Mouse (Mus musculus): ENCODE data around the gene Ndufb3. TPM values are rescaled to one million over a fixed set of nuclear protein-coding genes. Genes with fewer than 3 reads are reported as not detected.
"Not testable (repeated sequence)": the region's sequence is repeated elsewhere in the genome, so short reads cannot be mapped to it uniquely, and the experiment has no call there.

The Ndufb3 gene
- 134 and 157 TPM in 2 replicates for polyA plus RNA-seq (2015; fragmentation: Nextera tagmentation; extraction: Ambion mirVana)

DNA sequence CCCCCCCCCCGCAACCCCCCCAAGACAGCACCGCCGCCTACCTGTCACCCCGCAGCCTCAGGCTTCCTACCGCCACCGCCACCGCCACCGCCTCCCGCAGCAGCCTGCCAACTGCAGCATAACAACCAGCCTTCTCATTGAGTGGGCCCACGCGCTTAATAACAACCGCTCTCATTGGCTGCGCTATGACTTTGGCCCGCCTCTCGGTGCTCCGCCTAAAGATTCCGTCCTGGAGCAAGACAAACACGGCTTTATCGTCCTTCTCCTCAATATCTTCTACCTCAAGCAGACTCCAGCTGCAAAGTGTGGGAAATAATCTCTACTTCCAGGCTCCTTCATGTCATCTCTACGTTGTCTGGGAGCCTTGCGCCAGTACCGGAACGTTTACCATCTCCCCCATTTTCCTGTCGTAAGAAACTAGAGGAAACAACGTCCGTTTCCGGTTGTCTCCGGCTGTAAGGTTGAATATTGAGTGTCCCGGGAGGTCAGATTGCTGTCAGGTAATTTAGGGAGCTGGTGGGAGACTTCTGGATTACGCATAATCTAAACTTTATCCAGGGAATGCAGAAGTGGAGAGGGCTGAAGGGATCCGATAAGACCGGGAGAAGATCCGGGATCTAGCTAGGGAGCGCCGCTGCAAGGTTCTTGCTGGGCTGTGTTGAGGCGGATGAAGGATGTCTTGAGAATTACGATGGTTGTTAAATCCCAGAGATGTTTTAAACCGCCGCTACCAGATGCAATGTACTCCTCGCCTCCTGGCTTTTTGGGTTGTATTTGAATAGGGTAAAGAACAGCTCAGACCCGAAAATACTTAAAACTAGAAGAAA, at the start of gene Ndufb3, which contains the start of gene Fam126b:
Gene Ndufb3, plus strand, starts transcription at position 214 of the 827 bp plus-strand sequence.
Gene Fam126b, minus strand, starts transcription at position 153 of the 827 bp plus-strand sequence.
- Histone ChIP-seq H3K4me3 (peak within 1 kb of the TSS; percentile 76), H3K27me3 (no peaks in the 10 kb centered on the region), H3K9ac (peak within 1 kb of the TSS; percentile 74), H3K4me2 (peak within 1 kb of the TSS; percentile 59), H3K27ac (peak within 1 kb of the TSS; percentile 86), H3K36me3 (peaks cover 6% of the 10 kb centered on the region; the same call in 1 of the 2 replicates), H3K4me1 (peaks cover 16% of the 10 kb centered on the region), H3K9me3 (no peaks in the 10 kb centered on the region)
- ATAC-seq (ENCODE audit: insufficient number of reproducible peaks, low FRiP score, low TSS enrichment, low read depth) = peak; percentile 94
- under 1% methylated on average over 41 of the region's 41 CpGs for WGBS

DNA sequence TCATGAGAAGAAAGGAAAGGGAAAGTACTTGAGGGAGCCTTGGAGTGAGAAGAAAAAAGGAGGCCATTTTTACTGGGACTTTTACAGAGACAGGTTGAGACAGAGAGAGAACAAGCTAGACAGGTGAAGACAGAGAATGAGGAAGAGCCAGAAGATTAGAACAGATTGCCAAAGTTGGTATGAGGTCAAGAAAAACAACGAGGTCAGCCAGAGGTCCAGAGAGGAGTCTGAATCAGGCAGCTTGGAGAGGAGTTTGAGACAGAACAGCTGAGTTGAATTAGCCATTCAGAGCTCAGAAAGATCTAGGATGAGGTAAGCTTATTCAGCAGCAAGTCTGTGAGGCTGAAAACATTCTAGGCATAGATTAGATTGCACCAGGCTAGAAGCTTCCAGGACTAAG, 44.8 kb upstream of the Ndufb3 start:
- Histone ChIP-seq H3K27ac (no peak overlapping the region), H3K4me1 (no peaks in the 10 kb centered on the region), H3K27me3 (no peaks in the 10 kb centered on the region), H3K9ac (no peak overlapping the region), H3K4me2 (no peak overlapping the region), H3K36me3 (peaks cover 48% of the 10 kb centered on the region), H3K9me3 (no peaks in the 10 kb centered on the region), H3K4me3 (no peak overlapping the region)
- 73% methylated on average over 1 of the region's 1 CpGs for WGBS
- no peak for ATAC-seq (ENCODE audit: insufficient number of reproducible peaks, low FRiP score, low TSS enrichment, low read depth)

DNA sequence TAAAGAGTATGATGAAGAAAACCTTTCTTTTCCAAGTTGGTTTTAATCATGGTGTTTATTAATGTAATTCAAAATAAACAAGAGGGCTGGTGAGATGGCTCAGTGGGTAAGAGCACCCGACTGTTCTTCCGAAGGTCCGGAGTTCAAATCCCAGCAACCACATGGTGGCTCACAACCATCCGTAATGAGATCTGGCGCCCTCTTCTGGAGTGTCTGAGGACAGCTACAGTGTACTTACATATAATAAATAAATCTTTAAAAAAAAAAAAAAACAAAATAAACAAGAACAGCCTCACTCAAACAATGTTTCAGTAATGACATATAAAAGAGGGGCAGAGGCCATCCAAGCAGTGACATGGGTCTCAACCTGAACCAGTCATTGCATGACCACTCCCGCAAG, 25.8 kb upstream of the Ndufb3 start:
- H3K36me3 ChIP-seq = peaks cover 15% of the 10 kb centered on the region
- ATAC-seq (ENCODE audit: insufficient number of reproducible peaks, low FRiP score, low TSS enrichment, low read depth); H3K4me3 ChIP-seq; H3K4me2 ChIP-seq; H3K27ac ChIP-seq; H3K4me1 ChIP-seq; H3K9me3 ChIP-seq; H3K9ac ChIP-seq; H3K27me3 ChIP-seq: not testable (repeated sequence)
- WGBS = 92% methylated on average over 6 of the region's 6 CpGs

DNA sequence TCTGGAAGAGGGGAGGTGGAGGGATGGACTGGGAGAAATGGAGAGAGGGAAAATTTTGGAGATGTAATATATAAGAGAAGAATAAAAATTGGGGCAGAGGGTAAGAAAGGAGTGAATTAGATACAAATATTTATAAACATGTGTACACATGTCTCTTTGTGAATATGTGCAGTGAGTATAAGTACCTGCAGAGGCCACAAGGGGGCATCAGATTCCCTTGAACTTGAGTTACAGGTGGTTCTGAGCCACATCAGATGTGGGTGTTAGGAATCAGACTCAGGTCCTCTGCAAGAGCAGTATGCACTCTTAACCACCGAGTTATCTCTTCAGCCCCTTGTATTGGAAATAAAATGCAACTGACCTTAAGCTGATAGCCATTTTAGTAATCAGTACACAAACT, 23.7 kb upstream of the Ndufb3 start:
- peaks cover 11% of the 10 kb centered on the region; the same call in 1 of the 2 replicates for H3K36me3 ChIP-seq
- H3K27me3 ChIP-seq = no peaks in the 10 kb centered on the region
- H3K9ac ChIP-seq = no peak overlapping the region
- no peak overlapping the region for H3K27ac ChIP-seq
- no peak for ATAC-seq (ENCODE audit: insufficient number of reproducible peaks, low FRiP score, low TSS enrichment, low read depth)
- no peak overlapping the region for H3K4me2 ChIP-seq
- no peak overlapping the region for H3K4me3 ChIP-seq
- no peaks in the 10 kb centered on the region for H3K9me3 ChIP-seq
- 94% methylated on average over 1 of the region's 1 CpGs for WGBS
- H3K4me1 ChIP-seq = no peaks in the 10 kb centered on the region

DNA sequence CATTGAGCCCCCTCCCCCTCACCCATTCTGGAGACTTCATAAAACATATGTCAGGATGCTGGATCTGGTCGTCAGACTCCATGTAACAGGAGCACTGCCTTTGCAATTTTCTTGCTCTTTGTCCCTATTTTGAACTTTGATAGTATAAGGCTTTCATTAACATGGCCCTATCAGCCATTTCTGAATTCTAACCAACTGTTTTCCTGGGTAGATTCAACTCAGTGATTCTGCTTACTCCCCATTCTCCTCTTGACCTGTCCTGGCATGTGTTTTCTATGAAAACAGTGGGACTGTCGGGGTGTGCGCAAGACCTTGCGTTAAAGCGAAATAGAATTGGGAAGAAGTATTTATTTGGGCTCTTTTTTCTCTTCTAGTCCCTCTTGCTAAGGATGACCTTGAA, 21.2 kb upstream of the Ndufb3 start:
- Histone ChIP-seq H3K4me3 (no peak overlapping the region), H3K27me3 (no peaks in the 10 kb centered on the region), H3K9ac (no peak overlapping the region), H3K9me3 (no peaks in the 10 kb centered on the region), H3K4me1 (no peaks in the 10 kb centered on the region), H3K36me3 (peaks cover 10% of the 10 kb centered on the region; the same call in 1 of the 2 replicates), H3K27ac (no peak overlapping the region), H3K4me2 (no peak overlapping the region)
- no peak for ATAC-seq (ENCODE audit: insufficient number of reproducible peaks, low FRiP score, low TSS enrichment, low read depth)
- WGBS = 88% methylated on average over 5 of the region's 5 CpGs

DNA sequence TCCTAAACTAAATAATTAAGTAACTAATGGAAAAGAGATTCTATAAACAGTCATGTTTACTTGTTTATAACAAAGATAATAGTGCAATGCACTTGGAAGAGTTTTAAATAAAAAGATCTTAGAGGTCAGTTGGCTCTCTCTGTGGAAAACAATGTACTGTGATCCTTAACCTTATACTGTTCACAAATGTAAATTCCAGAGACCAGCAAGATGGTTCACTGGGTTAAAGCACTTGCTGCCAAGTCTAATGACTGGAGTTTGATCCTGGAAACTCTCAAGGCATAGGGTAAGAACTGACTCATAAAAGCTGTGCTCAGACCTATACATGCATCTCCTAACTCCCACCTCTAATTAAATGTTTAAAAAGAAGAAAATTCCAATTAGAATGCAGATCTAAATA, 19.6 kb upstream of the Ndufb3 start:
- no peak for ATAC-seq (ENCODE audit: insufficient number of reproducible peaks, low FRiP score, low TSS enrichment, low read depth)
- no peaks in the 10 kb centered on the region for H3K27me3 ChIP-seq
- H3K36me3 ChIP-seq = 0 out of 2 replicates have a peak, but pooled peaks cover 7% of the 10 kb centered on the region
- H3K4me2 ChIP-seq = no peak overlapping the region
- H3K4me1 ChIP-seq = no peaks in the 10 kb centered on the region
- H3K9me3 ChIP-seq = no peaks in the 10 kb centered on the region
- no peak overlapping the region for H3K27ac ChIP-seq
- no peak overlapping the region for H3K9ac ChIP-seq
- H3K4me3 ChIP-seq = no peak overlapping the region

DNA sequence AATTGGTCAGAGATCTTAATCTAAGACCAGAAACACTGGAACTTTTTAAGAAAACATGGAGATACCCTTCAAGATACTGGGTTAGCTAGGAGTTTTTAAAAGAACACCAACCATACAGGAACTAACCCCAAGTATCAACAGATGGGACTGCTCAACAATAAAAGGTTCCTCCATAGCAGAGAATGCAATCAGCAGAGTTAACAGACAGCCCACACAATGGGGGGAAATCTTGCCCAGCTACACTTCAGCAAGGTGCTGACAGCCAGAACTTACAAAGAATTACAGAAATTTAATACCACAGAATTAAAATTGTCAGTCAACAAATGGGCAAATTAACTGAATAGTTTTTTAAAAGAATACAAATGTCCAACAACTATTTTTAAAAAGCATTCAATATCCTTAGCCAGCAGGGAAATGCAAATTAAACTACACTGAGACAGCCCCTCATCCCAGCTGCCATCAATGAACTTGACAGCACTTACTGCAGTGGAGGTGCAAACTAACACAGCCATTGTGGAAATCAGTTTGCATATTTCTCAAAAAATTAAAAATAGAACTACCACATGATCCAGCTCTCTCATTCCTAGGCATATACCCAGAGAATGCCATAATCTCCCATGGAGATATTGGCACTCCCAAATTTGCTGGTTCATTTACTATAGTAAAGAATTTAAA, 17.6 kb upstream of the Ndufb3 start:
- H3K27me3 ChIP-seq = no peaks in the 10 kb centered on the region
- no peak for ATAC-seq (ENCODE audit: insufficient number of reproducible peaks, low FRiP score, low TSS enrichment, low read depth)
- H3K9ac ChIP-seq = no peak overlapping the region
- no peaks in the 10 kb centered on the region for H3K4me1 ChIP-seq
- H3K4me2 ChIP-seq = no peak overlapping the region
- H3K9me3 ChIP-seq = no peaks in the 10 kb centered on the region
- H3K4me3 ChIP-seq = no peak overlapping the region
- 0 out of 2 replicates have a peak, but pooled peaks cover 3% of the 10 kb centered on the region for H3K36me3 ChIP-seq
- no peak overlapping the region for H3K27ac ChIP-seq

DNA sequence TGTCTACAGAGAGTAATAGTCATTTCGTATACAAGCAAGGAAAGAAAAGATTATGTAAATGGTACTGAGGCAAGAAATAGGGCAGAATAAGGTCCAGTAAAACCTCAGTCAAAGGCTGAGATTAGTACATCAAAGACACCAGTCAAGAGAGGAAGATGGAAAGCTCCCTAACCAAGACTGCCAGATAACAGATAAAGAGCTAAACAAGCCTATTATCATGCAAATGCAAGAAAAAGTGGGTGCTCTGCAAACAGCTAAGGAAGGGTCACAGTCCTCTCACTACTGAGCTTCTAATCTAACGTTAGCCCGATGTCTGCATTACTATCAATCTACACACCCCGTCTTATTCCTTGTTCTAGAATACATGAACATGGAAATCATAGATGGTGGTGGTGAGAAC, 15.7 kb upstream of the Ndufb3 start:
- H3K36me3 ChIP-seq = no peaks in the 10 kb centered on the region
- H3K9me3 ChIP-seq = no peaks in the 10 kb centered on the region
- no peak for ATAC-seq (ENCODE audit: insufficient number of reproducible peaks, low FRiP score, low TSS enrichment, low read depth)
- no peak overlapping the region for H3K4me2 ChIP-seq
- no peak overlapping the region for H3K27ac ChIP-seq
- H3K9ac ChIP-seq = no peak overlapping the region
- H3K4me3 ChIP-seq = no peak overlapping the region
- H3K4me1 ChIP-seq = no peaks in the 10 kb centered on the region
- H3K27me3 ChIP-seq = no peaks in the 10 kb centered on the region
- 47% methylated on average over 4 of the region's 4 CpGs for WGBS

DNA sequence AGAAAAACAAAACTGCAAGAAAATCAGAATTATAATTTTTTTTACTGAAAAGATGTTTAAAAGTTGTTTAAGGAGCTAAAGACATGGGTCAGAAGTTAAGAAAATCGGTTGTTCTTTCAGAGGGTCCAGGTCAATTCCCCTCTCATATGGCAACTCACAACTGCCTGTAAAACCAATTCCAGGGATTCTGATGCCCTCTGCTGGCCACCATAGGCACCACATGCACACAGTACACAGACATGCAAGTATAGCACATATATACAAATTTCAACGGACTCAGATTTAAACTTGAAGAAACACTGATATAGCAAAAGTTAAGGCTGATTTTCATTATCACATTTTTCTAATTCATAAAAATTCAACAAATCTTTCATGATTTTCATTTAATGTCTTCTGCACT, 7.0 kb upstream of the Ndufb3 start:
- Histone ChIP-seq H3K9ac (no peak overlapping the region), H3K27ac (no peak overlapping the region), H3K36me3 (no peaks in the 10 kb centered on the region), H3K4me3 (no peak overlapping the region), H3K4me1 (peaks cover 6% of the 10 kb centered on the region), H3K27me3 (no peaks in the 10 kb centered on the region), H3K9me3 (no peaks in the 10 kb centered on the region), H3K4me2 (no peak overlapping the region)
- no peak for ATAC-seq (ENCODE audit: insufficient number of reproducible peaks, low FRiP score, low TSS enrichment, low read depth)
- WGBS = 89% methylated on average over 2 of the region's 2 CpGs

DNA sequence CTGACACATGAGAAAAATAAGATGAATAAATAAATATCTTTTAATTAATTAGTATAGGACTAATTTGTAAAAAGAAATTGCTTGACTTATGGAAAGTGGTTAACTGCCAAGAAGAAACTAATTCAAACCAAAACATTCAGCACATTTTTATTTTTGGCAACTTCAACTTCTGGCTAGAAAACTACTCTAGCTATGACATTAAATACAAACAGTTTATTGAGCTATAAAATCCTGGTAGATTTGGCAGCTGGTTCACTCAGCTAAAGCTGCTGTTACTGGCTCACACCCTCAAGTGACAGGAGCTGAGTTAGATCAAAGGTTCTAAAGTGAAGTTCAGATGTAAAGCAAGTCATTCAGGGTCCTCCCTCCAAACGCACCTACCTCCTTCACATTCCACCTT, 3.6 kb upstream of the Ndufb3 start:
- 35% methylated on average over 1 of the region's 1 CpGs for WGBS
- Histone ChIP-seq H3K4me2 (no peak overlapping the region), H3K9me3 (no peaks in the 10 kb centered on the region), H3K27me3 (no peaks in the 10 kb centered on the region), H3K4me1 (peaks cover 16% of the 10 kb centered on the region), H3K36me3 (no peaks in the 10 kb centered on the region), H3K9ac (no peak overlapping the region), H3K27ac (no peak overlapping the region; the same call in 1 of the 2 replicates), H3K4me3 (no peak overlapping the region)
- no peak for ATAC-seq (ENCODE audit: insufficient number of reproducible peaks, low FRiP score, low TSS enrichment, low read depth)

DNA sequence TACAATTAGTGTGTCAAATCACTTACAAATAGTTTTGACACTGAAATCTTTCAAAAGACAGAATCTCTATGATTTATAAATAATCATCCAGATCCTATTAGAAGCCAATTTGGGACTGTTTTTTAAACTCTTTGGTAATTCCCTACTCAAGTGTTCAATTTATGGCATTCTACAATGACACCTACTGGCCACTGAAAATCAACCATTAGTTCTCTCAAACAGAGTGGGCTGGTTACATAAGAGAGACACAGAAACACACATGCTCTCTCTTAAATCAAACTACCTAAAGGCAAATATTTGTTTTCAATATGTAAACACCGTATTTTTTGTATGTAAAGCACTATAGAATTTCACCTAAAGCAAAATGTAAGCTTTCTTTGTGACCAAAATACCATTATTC, 1.9 kb upstream of the Ndufb3 start:
- Histone ChIP-seq H3K4me2 (no peak overlapping the region), H3K9me3 (no peaks in the 10 kb centered on the region), H3K4me3 (no peak overlapping the region), H3K27me3 (no peaks in the 10 kb centered on the region), H3K36me3 (no peaks in the 10 kb centered on the region), H3K27ac (no peak overlapping the region), H3K4me1 (peaks cover 16% of the 10 kb centered on the region), H3K9ac (no peak overlapping the region)
- 84% methylated on average over 1 of the region's 1 CpGs for WGBS
- ATAC-seq (ENCODE audit: insufficient number of reproducible peaks, low FRiP score, low TSS enrichment, low read depth) = no peak

Measured in limb, embryonic 15.5 days (tissue).